7 mouse cellular contexts compared by ENCODE assay signal in the genomic region with DNA sequence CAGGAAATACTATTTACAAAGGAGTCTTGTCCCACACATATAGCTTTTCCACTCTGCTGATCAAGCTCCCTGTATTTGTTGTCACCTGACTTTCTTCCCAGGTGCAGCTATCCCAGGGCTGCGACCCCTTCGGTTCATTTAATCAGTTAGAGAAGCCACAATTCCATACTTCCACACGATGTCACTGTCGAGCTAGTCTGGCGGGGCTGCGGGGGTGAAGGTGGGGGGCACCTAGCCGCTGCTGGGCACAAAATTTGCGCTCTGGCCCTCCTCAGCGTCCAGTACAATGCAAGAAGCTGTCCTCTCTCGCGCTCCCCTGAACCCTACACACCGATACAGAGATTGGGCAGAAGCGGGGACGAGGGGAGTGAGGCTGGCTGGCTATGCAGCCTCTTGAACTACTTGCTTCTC. TPM values are rescaled to one million over a fixed set of nuclear protein-coding genes. Genes with fewer than 3 reads are reported as not detected.
DNase-seq lines count a peak whose midpoint lies in the region; ATAC-seq lines count a peak whose summit lies in the region.

No protein-coding gene starts in this region.

- peak; percentile 41 for DNase-seq in right cerebral cortex, adult 18-20 months
- no peak for DNase-seq in right cerebral cortex, postnatal 25 days
- peak; percentile 47 for DNase-seq in hindbrain, embryonic 11.5 days (ENCODE audit: low spot score)
- no peak for DNase-seq in MN1 (ENCODE audit: low spot score)

- H3K4me1 ChIP-seq in embryonic facial prominence, embryonic 12.5 days: no peaks in the 10 kb centered on the region
- no peaks in the 10 kb centered on the region for H3K4me1 ChIP-seq in hindbrain, embryonic 11.5 days (replicated peaks; ENCODE audit: control insufficient read depth, insufficient read depth, low read length)
- no peaks in the 10 kb centered on the region for H3K4me1 ChIP-seq in limb, embryonic 12.5 days (replicated peaks)
- H3K4me1 ChIP-seq in neural tube, embryonic 14.5 days (ENCODE audit: control insufficient read depth, insufficient read depth, low read length): no peaks in the 10 kb centered on the region

- peak overlapping the region; percentile 24 for H3K4me3 ChIP-seq in embryonic facial prominence, embryonic 12.5 days
- peak overlapping the region; percentile 20; the same call in 1 of the 2 replicates for H3K4me3 ChIP-seq in hindbrain, embryonic 11.5 days (ENCODE audit: low read depth, low read length)
- H3K4me3 ChIP-seq in limb, embryonic 12.5 days (replicated peaks): peak overlapping the region; percentile 26
- H3K4me3 ChIP-seq in neural tube, embryonic 14.5 days (ENCODE audit: low read depth, low read length): no peak overlapping the region

- H3K27me3 ChIP-seq in embryonic facial prominence, embryonic 12.5 days: no peaks in the 10 kb centered on the region
- H3K27me3 ChIP-seq in hindbrain, embryonic 11.5 days (ENCODE audit: control insufficient read depth, insufficient read depth, low read length): no peaks in the 10 kb centered on the region
- no peaks in the 10 kb centered on the region for H3K27me3 ChIP-seq in limb, embryonic 12.5 days
- no peaks in the 10 kb centered on the region for H3K27me3 ChIP-seq in neural tube, embryonic 14.5 days (ENCODE audit: control insufficient read depth, insufficient read depth, low read length)

- H3K9me3 ChIP-seq in embryonic facial prominence, embryonic 12.5 days: no peaks in the 10 kb centered on the region
- H3K9me3 ChIP-seq in hindbrain, embryonic 11.5 days (ENCODE audit: control insufficient read depth, low read length): no peaks in the 10 kb centered on the region
- no peaks in the 10 kb centered on the region for H3K9me3 ChIP-seq in limb, embryonic 12.5 days
- no peaks in the 10 kb centered on the region for H3K9me3 ChIP-seq in neural tube, embryonic 14.5 days (ENCODE audit: control insufficient read depth, low read length)

- WGBS in embryonic facial prominence, embryonic 12.5 days: 5% methylated on average over 14 of the region's 14 CpGs
- 4% methylated on average over 14 of the region's 14 CpGs for WGBS in hindbrain, embryonic 11.5 days
- 5% methylated on average over 14 of the region's 14 CpGs for WGBS in limb, embryonic 12.5 days
- WGBS in neural tube, embryonic 14.5 days: 6% methylated on average over 14 of the region's 14 CpGs

- peak overlapping the region; percentile 44 for H3K4me2 ChIP-seq in embryonic facial prominence, embryonic 12.5 days (replicated peaks)
- H3K4me2 ChIP-seq in hindbrain, embryonic 11.5 days (replicated peaks; ENCODE audit: low read depth, low read length): peak overlapping the region; percentile 26
- peak overlapping the region; percentile 54 for H3K4me2 ChIP-seq in limb, embryonic 12.5 days
- H3K4me2 ChIP-seq in neural tube, embryonic 14.5 days (ENCODE audit: low read depth, low read length): peak overlapping the region; percentile 45; the same call in 1 of the 2 replicates

- no peak overlapping the region; the same call in 1 of the 2 replicates for H3K9ac ChIP-seq in embryonic facial prominence, embryonic 12.5 days
- no peak overlapping the region for H3K9ac ChIP-seq in hindbrain, embryonic 11.5 days (ENCODE audit: low read depth, low read length)
- peak overlapping the region; percentile 37; the same call in 1 of the 2 replicates for H3K9ac ChIP-seq in limb, embryonic 12.5 days (replicated peaks)
- 0 out of 2 replicates have a peak overlapping the region, but pooled peaks have one; percentile 18 for H3K9ac ChIP-seq in neural tube, embryonic 14.5 days (replicated peaks; ENCODE audit: low read depth, low read length)

- H3K36me3 ChIP-seq in embryonic facial prominence, embryonic 12.5 days: no peaks in the 10 kb centered on the region
- no peaks in the 10 kb centered on the region for H3K36me3 ChIP-seq in hindbrain, embryonic 11.5 days (ENCODE audit: control insufficient read depth, insufficient read depth, low read length)
- no peaks in the 10 kb centered on the region for H3K36me3 ChIP-seq in limb, embryonic 12.5 days
- H3K36me3 ChIP-seq in neural tube, embryonic 14.5 days (ENCODE audit: control insufficient read depth, insufficient read depth, low read length): no peaks in the 10 kb centered on the region

- peak; percentile 56 for ATAC-seq in embryonic facial prominence, embryonic 12.5 days (ENCODE audit: insufficient number of reproducible peaks, insufficient read depth, low FRiP score, low TSS enrichment)
- ATAC-seq in hindbrain, embryonic 11.5 days (ENCODE audit: low FRiP score): 0 out of 2 replicates have a peak, but pooled peaks have one; percentile 15
- ATAC-seq in limb, embryonic 12.5 days (ENCODE audit: insufficient number of reproducible peaks, insufficient read depth, low FRiP score, low TSS enrichment, low read depth): no peak
- ATAC-seq in neural tube, embryonic 14.5 days (ENCODE audit: low read depth): peak; percentile 56; the same call in 1 of the 2 replicates

- H3K27ac ChIP-seq in embryonic facial prominence, embryonic 12.5 days: no peak overlapping the region
- no peak overlapping the region for H3K27ac ChIP-seq in hindbrain, embryonic 11.5 days (ENCODE audit: low read depth, low read length)
- no peak overlapping the region for H3K27ac ChIP-seq in limb, embryonic 12.5 days
- no peak overlapping the region for H3K27ac ChIP-seq in neural tube, embryonic 14.5 days (ENCODE audit: low read depth, low read length)

RNA-seq across cellular contexts. Expression of gene Slc22a8, which starts 21.6 kb away (rescaled TPM):
- 0.08 and 0.10 TPM in 2 replicates for polyA plus RNA-seq in embryonic facial prominence, embryonic 12.5 days (2016; fragmentation: Nextera tagmentation; extraction: Ambion mirVana)
- polyA plus RNA-seq in hindbrain, embryonic 11.5 days (2014; fragmentation: Nextera tagmentation; extraction: Ambion mirVana): 0.08 and 0.45 TPM in 2 replicates
- polyA plus RNA-seq in limb, embryonic 12.5 days (2016; fragmentation: Nextera tagmentation; extraction: Ambion mirVana): 0.26 TPM in 1 of 2 replicates, not detected in the other
- 5.5 and 7.2 TPM in 2 replicates for polyA plus RNA-seq in neural tube, embryonic 14.5 days (2014; fragmentation: Nextera tagmentation; extraction: Ambion mirVana)

RNA-seq across cellular contexts. Expression of gene Slc22a6, which starts 48.4 kb away (rescaled TPM):
- 0.87 and 1.3 TPM in 2 replicates for polyA plus RNA-seq in embryonic facial prominence, embryonic 12.5 days (2016; fragmentation: Nextera tagmentation; extraction: Ambion mirVana)
- polyA plus RNA-seq in hindbrain, embryonic 11.5 days (2014; fragmentation: Nextera tagmentation; extraction: Ambion mirVana): 0.77 and 0.88 TPM in 2 replicates
- polyA plus RNA-seq in limb, embryonic 12.5 days (2016; fragmentation: Nextera tagmentation; extraction: Ambion mirVana): not detected in 2 replicates
- polyA plus RNA-seq in neural tube, embryonic 14.5 days (2014; fragmentation: Nextera tagmentation; extraction: Ambion mirVana): 1.8 TPM in 1 of 2 replicates, not detected in the other

Comparison
In these comparisons a context has a peak if more than half of its experiments do, and no peak if none do; other contexts are left out.
1. DNase-seq: peak in right cerebral cortex, adult 18-20 months (single experiment) and hindbrain, embryonic 11.5 days (single experiment); none in right cerebral cortex, postnatal 25 days (single experiment) and MN1 (single experiment).
2. H3K9ac ChIP-seq: peak in limb, embryonic 12.5 days (single experiment) and neural tube, embryonic 14.5 days (single experiment); none in embryonic facial prominence, embryonic 12.5 days (single experiment) and hindbrain, embryonic 11.5 days (single experiment).
3. Peak in every context shown above with its lines, with median percentiles within 50 percentile points of each other: H3K4me2 ChIP-seq.